Mouse (Mus musculus): ENCODE data around the gene Osbp2. TPM values are rescaled to one million over a fixed set of nuclear protein-coding genes. Genes with fewer than 3 reads are reported as not detected.

Osbp2 gene
- polyA plus RNA-seq, 1 experiment from 2014 or later: 0.29 TPM

- no peak for DNase-seq (ENCODE audit: low spot score)
- under 1% methylated on average over 84 of the region's 90 CpGs for WGBS
- peaks cover 70% of the 10 kb centered on the region for H3K27me3 ChIP-seq (ENCODE audit: insufficient read depth, poor library complexity, severe bottlenecking)
- H3K36me3 ChIP-seq: no peaks in the 10 kb centered on the region
- peak overlapping the region; percentile 71 for H3K4me3 ChIP-seq
- peaks cover 13% of the 10 kb centered on the region for H3K4me1 ChIP-seq
- no peaks in the 10 kb centered on the region for H3K9me3 ChIP-seq
- H3K27ac ChIP-seq: peak overlapping the region; percentile 72
Measured at GRCm38 (mm10) chr11:3761775-3762501, 101.8 kb downstream of the Osbp2 start.

- Histone ChIP-seq H3K36me3 (no peaks in the 10 kb centered on the region), H3K27ac (no peak overlapping the region; the same call in 1 of the 2 replicates), H3K27me3 (ENCODE audit: insufficient read depth, poor library complexity, severe bottlenecking) (peaks cover 68% of the 10 kb centered on the region), H3K4me1 (peaks cover 13% of the 10 kb centered on the region), H3K9me3 (no peaks in the 10 kb centered on the region), H3K4me3 (peak overlapping the region; percentile 71)
- WGBS: 9% methylated on average over 11 of the region's 11 CpGs
- DNase-seq (ENCODE audit: low spot score): no peak
Measured at GRCm38 (mm10) chr11:3761339-3761738, 102.4 kb downstream of the Osbp2 start.

GRCm38 (mm10) chr11:3759433-3759832 is 104.3 kb downstream of the Osbp2 start:
- Histone ChIP-seq H3K9me3 (no peaks in the 10 kb centered on the region), H3K4me1 (peaks cover 13% of the 10 kb centered on the region), H3K27ac (no peak overlapping the region), H3K36me3 (no peaks in the 10 kb centered on the region), H3K4me3 (no peak overlapping the region), H3K27me3 (ENCODE audit: insufficient read depth, poor library complexity, severe bottlenecking) (peaks cover 57% of the 10 kb centered on the region)
- 65% methylated on average over 5 of the region's 5 CpGs for WGBS
- no peak for DNase-seq (ENCODE audit: low spot score)

- no peaks in the 10 kb centered on the region for H3K9me3 ChIP-seq
- DNase-seq (ENCODE audit: low spot score): no peak
- H3K27me3 ChIP-seq (ENCODE audit: insufficient read depth, poor library complexity, severe bottlenecking): peaks cover 29% of the 10 kb centered on the region
- no peak overlapping the region for H3K4me3 ChIP-seq
- H3K27ac ChIP-seq: no peak overlapping the region
- no peaks in the 10 kb centered on the region for H3K36me3 ChIP-seq
- H3K4me1 ChIP-seq: no peaks in the 10 kb centered on the region
- 64% methylated on average over 4 of the region's 4 CpGs for WGBS
Measured at GRCm38 (mm10) chr11:3755341-3755740, 108.4 kb downstream of the Osbp2 start.

GRCm38 (mm10) chr11:3754685-3755084 is 109.0 kb downstream of the Osbp2 start:
- no peak for DNase-seq (ENCODE audit: low spot score)
- H3K36me3 ChIP-seq: no peaks in the 10 kb centered on the region
- peaks cover 22% of the 10 kb centered on the region for H3K27me3 ChIP-seq (ENCODE audit: insufficient read depth, poor library complexity, severe bottlenecking)
- no peaks in the 10 kb centered on the region for H3K9me3 ChIP-seq
- 70% methylated on average over 7 of the region's 7 CpGs for WGBS
- H3K4me3 ChIP-seq: no peak overlapping the region
- no peak overlapping the region for H3K27ac ChIP-seq
- H3K4me1 ChIP-seq: no peaks in the 10 kb centered on the region

- H3K4me1 ChIP-seq: no peaks in the 10 kb centered on the region
- peaks cover 16% of the 10 kb centered on the region for H3K27me3 ChIP-seq (ENCODE audit: insufficient read depth, poor library complexity, severe bottlenecking)
- H3K4me3 ChIP-seq: no peak overlapping the region
- no peaks in the 10 kb centered on the region for H3K9me3 ChIP-seq
- WGBS: 61% methylated on average over 9 of the region's 9 CpGs
- no peak overlapping the region for H3K27ac ChIP-seq
- no peak for DNase-seq (ENCODE audit: low spot score)
- no peaks in the 10 kb centered on the region for H3K36me3 ChIP-seq
Measured at GRCm38 (mm10) chr11:3753897-3754296, 109.8 kb downstream of the Osbp2 start.

GRCm38 (mm10) chr11:3752766-3753165 is 110.9 kb downstream of the Osbp2 start:
- Histone ChIP-seq H3K27ac (no peak overlapping the region), H3K36me3 (no peaks in the 10 kb centered on the region), H3K9me3 (no peaks in the 10 kb centered on the region), H3K4me1 (no peaks in the 10 kb centered on the region), H3K27me3 (ENCODE audit: insufficient read depth, poor library complexity, severe bottlenecking) (peaks cover 12% of the 10 kb centered on the region), H3K4me3 (no peak overlapping the region)
- DNase-seq (ENCODE audit: low spot score): no peak
- 55% methylated on average over 3 of the region's 3 CpGs for WGBS

GRCm38 (mm10) chr11:3749831-3750230 is 113.9 kb downstream of the Osbp2 start:
- no peak for DNase-seq (ENCODE audit: low spot score)
- H3K4me3 ChIP-seq: no peak overlapping the region
- WGBS: 18% methylated on average over 7 of the region's 7 CpGs
- H3K27me3 ChIP-seq (ENCODE audit: insufficient read depth, poor library complexity, severe bottlenecking): peaks cover 12% of the 10 kb centered on the region
- no peaks in the 10 kb centered on the region for H3K9me3 ChIP-seq
- H3K4me1 ChIP-seq: no peaks in the 10 kb centered on the region
- no peak overlapping the region for H3K27ac ChIP-seq
- no peaks in the 10 kb centered on the region for H3K36me3 ChIP-seq

- H3K36me3 ChIP-seq: no peaks in the 10 kb centered on the region
- 77% methylated on average over 8 of the region's 8 CpGs for WGBS
- H3K27me3 ChIP-seq (ENCODE audit: insufficient read depth, poor library complexity, severe bottlenecking): peaks cover 9% of the 10 kb centered on the region
- no peaks in the 10 kb centered on the region for H3K9me3 ChIP-seq
- no peaks in the 10 kb centered on the region for H3K4me1 ChIP-seq
- H3K4me3 ChIP-seq: no peak overlapping the region
- no peak for DNase-seq (ENCODE audit: low spot score)
- no peak overlapping the region for H3K27ac ChIP-seq
Measured at GRCm38 (mm10) chr11:3742449-3742848, 121.3 kb downstream of the Osbp2 start.

GRCm38 (mm10) chr11:3741183-3741582 is 122.5 kb downstream of the Osbp2 start:
- Histone ChIP-seq H3K9me3 (no peaks in the 10 kb centered on the region), H3K27me3 (ENCODE audit: insufficient read depth, poor library complexity, severe bottlenecking) (peaks cover 9% of the 10 kb centered on the region), H3K36me3 (no peaks in the 10 kb centered on the region), H3K4me3 (no peak overlapping the region), H3K27ac (no peak overlapping the region), H3K4me1 (no peaks in the 10 kb centered on the region)
- WGBS: 82% methylated on average over 12 of the region's 12 CpGs
- no peak for DNase-seq (ENCODE audit: low spot score)

- 71% methylated on average over 2 of the region's 2 CpGs for WGBS
- H3K4me1 ChIP-seq: no peaks in the 10 kb centered on the region
- H3K27me3 ChIP-seq (ENCODE audit: insufficient read depth, poor library complexity, severe bottlenecking): peaks cover 2% of the 10 kb centered on the region; the same call in 1 of the 2 replicates
- no peak for DNase-seq (ENCODE audit: low spot score)
- no peaks in the 10 kb centered on the region for H3K36me3 ChIP-seq
- no peak overlapping the region for H3K4me3 ChIP-seq
- no peak overlapping the region for H3K27ac ChIP-seq
- H3K9me3 ChIP-seq: no peaks in the 10 kb centered on the region
Measured at GRCm38 (mm10) chr11:3738778-3739177, 124.9 kb downstream of the Osbp2 start.

- no peaks in the 10 kb centered on the region for H3K9me3 ChIP-seq
- H3K36me3 ChIP-seq: no peaks in the 10 kb centered on the region
- 74% methylated on average over 11 of the region's 11 CpGs for WGBS
- no peak overlapping the region for H3K27ac ChIP-seq
- H3K27me3 ChIP-seq (ENCODE audit: insufficient read depth, poor library complexity, severe bottlenecking): no peaks in the 10 kb centered on the region
- DNase-seq (ENCODE audit: low spot score): no peak
- H3K4me3 ChIP-seq: no peak overlapping the region
- no peaks in the 10 kb centered on the region for H3K4me1 ChIP-seq
Measured at GRCm38 (mm10) chr11:3735715-3736114, 128.0 kb downstream of the Osbp2 start.

GRCm38 (mm10) chr11:3733933-3734636 is 129.6 kb downstream of the Osbp2 start:
- DNase-seq (ENCODE audit: low spot score): no peak
- Histone ChIP-seq H3K9me3 (no peaks in the 10 kb centered on the region), H3K4me1 (no peaks in the 10 kb centered on the region), H3K4me3 (no peak overlapping the region), H3K27me3 (ENCODE audit: insufficient read depth, poor library complexity, severe bottlenecking) (no peaks in the 10 kb centered on the region), H3K36me3 (no peaks in the 10 kb centered on the region), H3K27ac (no peak overlapping the region)
- WGBS: 71% methylated on average over 14 of the region's 14 CpGs
